Mouse (Mus musculus) frontal cortex, postnatal 10 days (tissue): Measurements from ENCODE around the gene Slc10a7.

ENCODE experiments used
- DNase-seq, 2 experiments: peaks; one replicate each; pipeline ENCODE4 v3.0.0; 2022; ENCODE audit warnings: low spot score in 2 of 2, mixed read lengths in 1 of 2

Slc10a7 gene

GRCm38 (mm10) chr8:78549971-78550751 is 41.0 kb downstream of the Slc10a7 start:
- DNase-seq = no peak

- DNase-seq = no peak
Measured at GRCm38 (mm10) chr8:78550752-78551134, 41.6 kb downstream of the Slc10a7 start.

GRCm38 (mm10) chr8:78555817-78556216 is 46.7 kb downstream of the Slc10a7 start:
- no peak for DNase-seq

GRCm38 (mm10) chr8:78556773-78557434 is 47.8 kb downstream of the Slc10a7 start:
- DNase-seq = no peak

GRCm38 (mm10) chr8:78561620-78562019 is 52.5 kb downstream of the Slc10a7 start:
- DNase-seq = no peak

- no peak for DNase-seq
Measured at GRCm38 (mm10) chr8:78563466-78564058, 54.4 kb downstream of the Slc10a7 start.

GRCm38 (mm10) chr8:78564200-78564599 is 55.1 kb downstream of the Slc10a7 start:
- no peak for DNase-seq

GRCm38 (mm10) chr8:78568196-78568595 is 59.0 kb downstream of the Slc10a7 start:
- no peak for DNase-seq

- DNase-seq = no peak
Measured at GRCm38 (mm10) chr8:78571528-78571927, 62.4 kb downstream of the Slc10a7 start.

- DNase-seq = no peak
Measured at GRCm38 (mm10) chr8:78574207-78574606, 65.1 kb downstream of the Slc10a7 start.

- no peak for DNase-seq
Measured at GRCm38 (mm10) chr8:78577569-78577968, 68.4 kb downstream of the Slc10a7 start.

- DNase-seq = no peak
Measured at GRCm38 (mm10) chr8:78578036-78578435, 68.9 kb downstream of the Slc10a7 start.

- DNase-seq = no peak
Measured at GRCm38 (mm10) chr8:78584011-78584776, 75.0 kb downstream of the Slc10a7 start.

- DNase-seq = no peak
Measured at GRCm38 (mm10) chr8:78584863-78585262, 75.7 kb downstream of the Slc10a7 start.

GRCm38 (mm10) chr8:78595481-78595908 is 86.3 kb downstream of the Slc10a7 start:
- DNase-seq = no peak

GRCm38 (mm10) chr8:78598237-78598636 is 89.1 kb downstream of the Slc10a7 start:
- DNase-seq = no peak

GRCm38 (mm10) chr8:78603084-78603483 is 93.9 kb downstream of the Slc10a7 start:
- no peak for DNase-seq

- no peak for DNase-seq
Measured at GRCm38 (mm10) chr8:78604426-78604825, 95.3 kb downstream of the Slc10a7 start.

- DNase-seq = no peak
Measured at GRCm38 (mm10) chr8:78609301-78609700, 100.2 kb downstream of the Slc10a7 start.

GRCm38 (mm10) chr8:78611019-78611418 is 101.9 kb downstream of the Slc10a7 start:
- DNase-seq = no peak

- no peak for DNase-seq
Measured at GRCm38 (mm10) chr8:78622362-78622761, 113.2 kb downstream of the Slc10a7 start.

GRCm38 (mm10) chr8:78623972-78624371 is 114.8 kb downstream of the Slc10a7 start:
- no peak for DNase-seq
